Mouse (Mus musculus) lung, embryonic 14.5 days (tissue): ENCODE results near the gene Fgf15. TPM values are rescaled to one million over a fixed set of nuclear protein-coding genes. Genes with fewer than 3 reads are reported as not detected.
"Not testable (repeated sequence)": the region's sequence is repeated elsewhere in the genome, so short reads cannot be mapped to it uniquely, and the experiment has no call there.

Experiments used
- ATAC-seq: fragments of 200-750 bp; cut with Nextera tagmentation; 2 replicates; pipeline ENCODE4 v1.8.0; 2017; ENCODE audit warnings: mild to moderate bottlenecking, moderate TSS enrichment, moderate library complexity; ENCODE audit not compliant: insufficient read depth
- DNase-seq: peaks from one replicate; pipeline ENCODE4 v3.0.0-alpha.2; 2015
- H3K27ac ChIP-seq: fragments of 300-500 bp; sonication (generic); 2 replicates; pipeline ENCODE4 v1.5.1; 2014; ENCODE audit warnings: low read depth, mild to moderate bottlenecking, moderate library complexity
- H3K27me3 ChIP-seq: fragments of 300-500 bp; sonication (generic); 2 replicates; pipeline ENCODE4 v1.6.1; 2014; ENCODE audit warnings: low read length, control low read depth; ENCODE audit not compliant: insufficient read depth
- H3K36me3 ChIP-seq: fragments of 300-500 bp; sonication (generic); 2 replicates; pipeline ENCODE4 v1.6.1; 2014; ENCODE audit warnings: control low read depth; ENCODE audit not compliant: insufficient read depth
- H3K4me1 ChIP-seq: fragments of 300-500 bp; sonication (generic); 2 replicates; pipeline ENCODE4 v1.6.1; 2014; ENCODE audit warnings: antibody characterized with exemption, control low read depth; ENCODE audit not compliant: insufficient read depth
- H3K4me2 ChIP-seq: fragments of 300-500 bp; sonication (generic); 2 replicates; pipeline ENCODE4 v1.6.1; 2014; ENCODE audit warnings: mild to moderate bottlenecking
- H3K4me3 ChIP-seq: fragments of 300-500 bp; sonication (generic); 2 replicates; pipeline ENCODE4 v1.5.1; 2014; ENCODE audit warnings: low read depth, low read length
- H3K9ac ChIP-seq: fragments of 300-500 bp; sonication (generic); 2 replicates; pipeline ENCODE4 v1.6.1; 2014
- H3K9me3 ChIP-seq: fragments of 300-500 bp; sonication (generic); 2 replicates; pipeline ENCODE4 v1.6.1; 2016; ENCODE audit warnings: low read depth, low read length, control low read depth
- CTCF ChIP-seq: IDR thresholded peaks from 2 replicates; pipeline ENCODE4 v1.5.1; 2016; ENCODE audit warnings: antibody characterized with exemption, low read depth
- WGBS: fragments of 180-500 bp; shearing (Covaris S2); extraction: QIAGEN DNeasy Blood & Tissue Kit; methylation state at CpG from one replicate; pipeline ENCODE4 v1.1.7; 2014; 5-methylcytosine and 5-hydroxymethylcytosine counted together
- polyA plus RNA-seq: library from polyadenylated mRNA; unstranded; fragments of >200 nt; fragmentation: Nextera tagmentation; extraction: Ambion mirVana; gene quantifications from 2 replicates; pipeline ENCODE4 v1.2.1, GENCODE M21; 2014

Gene Fgf15
- polyA plus RNA-seq, 1 experiment from 2014 or later = not detected

DNA sequence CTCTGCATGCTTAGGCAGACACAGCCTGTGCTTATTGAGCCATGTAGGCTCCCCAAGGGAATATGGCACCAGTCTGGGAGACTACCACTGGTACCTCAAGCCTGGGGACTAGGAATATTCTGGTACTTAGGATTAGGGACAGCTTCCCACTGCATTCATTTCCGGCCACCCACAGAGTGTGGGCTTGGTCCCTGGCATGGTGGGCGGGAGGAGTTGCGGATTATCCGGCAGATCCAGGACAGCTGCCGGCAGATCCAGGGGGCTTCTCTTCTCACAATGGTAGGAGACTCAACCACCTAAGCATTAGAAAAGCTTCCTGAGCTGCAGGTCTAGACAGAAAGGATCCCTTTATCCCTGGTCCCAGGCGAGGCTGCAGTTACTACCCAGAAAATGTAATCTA, 2.2 kb downstream of the Fgf15 start:
- Histone ChIP-seq H3K27me3 (peaks cover 54% of the 10 kb centered on the region), H3K4me2 (no peak overlapping the region), H3K9me3 (no peaks in the 10 kb centered on the region), H3K9ac (no peak overlapping the region), H3K36me3 (no peaks in the 10 kb centered on the region), H3K4me1 (peaks cover 4% of the 10 kb centered on the region; the same call in 1 of the 2 replicates), H3K27ac (no peak overlapping the region), H3K4me3 (no peak overlapping the region)
- no peak for TF ChIP-seq CTCF
- WGBS = 50% methylated on average over 6 of the region's 6 CpGs
- no peak for ATAC-seq
- DNase-seq = no peak

GRCm38 (mm10) chr7:144905514-144905913, 9.2 kb downstream of the Fgf15 start:
- H3K9ac ChIP-seq, H3K4me1 ChIP-seq, H3K4me2 ChIP-seq, H3K4me3 ChIP-seq, H3K27me3 ChIP-seq, H3K9me3 ChIP-seq, H3K27ac ChIP-seq, H3K36me3 ChIP-seq, ATAC-seq: not testable (repeated sequence)
- DNase-seq = peak; percentile 9
- 94% methylated on average over 3 of the region's 3 CpGs for WGBS
- TF ChIP-seq CTCF = peak; percentile 40; the same call in 1 of the 2 replicates

DNA sequence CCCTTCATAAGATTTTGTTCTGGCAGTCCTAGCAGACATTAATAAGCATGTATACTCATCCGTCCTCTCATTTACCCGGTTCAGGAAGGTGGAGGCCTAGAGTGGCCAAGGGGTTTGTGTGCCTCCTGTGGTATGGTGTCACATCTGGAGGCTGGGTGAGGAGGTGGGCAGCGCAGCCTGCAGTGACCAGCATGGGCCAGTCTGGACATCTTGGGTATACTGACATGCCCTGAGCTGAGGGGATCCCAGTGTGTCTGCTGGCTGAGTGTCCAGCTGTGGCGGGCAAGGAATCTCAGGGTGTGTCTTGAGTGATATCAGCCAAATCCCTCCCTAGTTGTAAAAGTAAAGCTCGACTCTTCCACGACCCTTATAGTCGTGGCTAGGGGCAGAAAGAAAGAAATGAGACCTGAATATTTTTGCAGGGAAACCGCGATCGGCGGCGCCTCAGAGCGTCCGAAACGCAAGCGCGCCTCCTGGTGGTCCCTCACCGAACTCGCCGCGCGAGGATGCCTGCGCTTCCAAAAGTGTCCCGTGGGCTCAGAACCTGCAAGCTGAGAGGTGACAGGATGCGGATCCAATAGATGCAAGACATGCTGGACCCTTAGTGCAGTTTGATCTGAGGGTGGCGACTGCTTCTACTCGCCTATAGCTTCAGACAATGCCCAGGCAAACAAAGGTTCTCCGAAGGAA, 10.5 kb downstream of the Fgf15 start:
- Histone ChIP-seq H3K4me1 (0 out of 2 replicates have a peak, but pooled peaks cover 2% of the 10 kb centered on the region), H3K4me2 (peak overlapping the region; percentile 44), H3K27ac (no peak overlapping the region), H3K9ac (0 out of 2 replicates have a peak overlapping the region, but pooled peaks have one; percentile 16), H3K9me3 (no peaks in the 10 kb centered on the region), H3K27me3 (0 out of 2 replicates have a peak, but pooled peaks cover 3% of the 10 kb centered on the region), H3K36me3 (no peaks in the 10 kb centered on the region), H3K4me3 (peak overlapping the region; percentile 19; the same call in 1 of the 2 replicates)
- 10% methylated on average over 28 of the region's 28 CpGs for WGBS
- peak; percentile 87 for DNase-seq
- ATAC-seq = peak; percentile 38; the same call in 1 of the 2 replicates
- peak; percentile 87 for TF ChIP-seq CTCF

DNA sequence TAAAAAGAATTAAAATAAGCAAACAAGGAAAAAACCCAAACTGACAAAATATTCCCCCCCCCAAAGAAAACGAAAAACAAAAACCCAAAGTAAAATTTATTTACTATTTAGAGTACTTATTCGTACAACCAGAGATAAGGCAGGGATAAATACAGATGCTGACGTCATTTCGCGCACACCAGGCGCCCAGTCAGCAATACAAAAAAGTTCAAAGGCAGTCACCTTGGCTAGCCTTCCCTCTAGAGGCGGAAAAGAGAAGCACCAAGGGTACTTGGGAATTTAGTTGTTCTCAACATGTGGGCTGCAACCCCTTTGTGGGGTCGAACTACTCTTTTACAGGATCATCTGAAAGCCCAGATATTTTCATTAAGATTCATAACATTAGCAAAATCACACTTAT, 11.5 kb downstream of the Fgf15 start:
- H3K4me3 ChIP-seq = no peak overlapping the region
- H3K9me3 ChIP-seq = no peaks in the 10 kb centered on the region
- TF ChIP-seq CTCF = peak; percentile 48
- no peak for ATAC-seq
- peak; percentile 63 for DNase-seq
- H3K27me3 ChIP-seq = 0 out of 2 replicates have a peak, but pooled peaks cover 3% of the 10 kb centered on the region
- H3K36me3 ChIP-seq = no peaks in the 10 kb centered on the region
- no peak overlapping the region for H3K27ac ChIP-seq
- WGBS = 10% methylated on average over 8 of the region's 8 CpGs
- no peak overlapping the region for H3K4me2 ChIP-seq
- 0 out of 2 replicates have a peak, but pooled peaks cover 2% of the 10 kb centered on the region for H3K4me1 ChIP-seq
- H3K9ac ChIP-seq = no peak overlapping the region

GRCm38 (mm10) chr7:144908705-144909104, 12.4 kb downstream of the Fgf15 start:
- TF ChIP-seq CTCF = no peak
- no peak overlapping the region for H3K27ac ChIP-seq
- no peak overlapping the region for H3K4me3 ChIP-seq
- H3K4me1 ChIP-seq = 0 out of 2 replicates have a peak, but pooled peaks cover 2% of the 10 kb centered on the region
- H3K27me3 ChIP-seq = 0 out of 2 replicates have a peak, but pooled peaks cover 3% of the 10 kb centered on the region
- H3K9me3 ChIP-seq = no peaks in the 10 kb centered on the region
- H3K36me3 ChIP-seq = no peaks in the 10 kb centered on the region
- no peak for ATAC-seq
- peak; percentile 4 for DNase-seq
- no peak overlapping the region for H3K9ac ChIP-seq
- no peak overlapping the region for H3K4me2 ChIP-seq
- 35% methylated on average over 7 of the region's 7 CpGs for WGBS

- H3K4me1 ChIP-seq = 0 out of 2 replicates have a peak, but pooled peaks cover 2% of the 10 kb centered on the region
- H3K4me3 ChIP-seq = no peak overlapping the region
- no peak for ATAC-seq
- H3K4me2 ChIP-seq = no peak overlapping the region
- no peaks in the 10 kb centered on the region for H3K36me3 ChIP-seq
- DNase-seq = no peak
- H3K9ac ChIP-seq = no peak overlapping the region
- no peaks in the 10 kb centered on the region for H3K9me3 ChIP-seq
- TF ChIP-seq CTCF = no peak
- H3K27me3 ChIP-seq = 0 out of 2 replicates have a peak, but pooled peaks cover 3% of the 10 kb centered on the region
- no peak overlapping the region for H3K27ac ChIP-seq
- 75% methylated on average over 1 of the region's 1 CpGs for WGBS
These were observed 14.8 kb downstream of the Fgf15 start for GRCm38 (mm10) chr7:144911121-144911520.

GRCm38 (mm10) chr7:144912897-144913296, 16.6 kb downstream of the Fgf15 start:
- WGBS = 84% methylated on average over 4 of the region's 4 CpGs
- H3K4me1 ChIP-seq = no peaks in the 10 kb centered on the region
- no peak for ATAC-seq

More at GRCm38 (mm10) chr7:144912897-144913296, 16.6 kb downstream of the Fgf15 start:
- no peak overlapping the region for H3K4me3 ChIP-seq
- TF ChIP-seq CTCF = no peak
- no peak overlapping the region for H3K4me2 ChIP-seq
- no peak for DNase-seq
- H3K9me3 ChIP-seq = no peaks in the 10 kb centered on the region
- 0 out of 2 replicates have a peak, but pooled peaks cover 6% of the 10 kb centered on the region for H3K36me3 ChIP-seq
- H3K9ac ChIP-seq = no peak overlapping the region
- H3K27me3 ChIP-seq = no peaks in the 10 kb centered on the region
- H3K27ac ChIP-seq = no peak overlapping the region
